Mouse (Mus musculus): ENCODE measurements around the gene Cdk14.
"Not testable (repeated sequence)": the region's sequence is repeated elsewhere in the genome, so short reads cannot be mapped to it uniquely, and the experiment has no call there.

Cdk14 gene

DNA sequence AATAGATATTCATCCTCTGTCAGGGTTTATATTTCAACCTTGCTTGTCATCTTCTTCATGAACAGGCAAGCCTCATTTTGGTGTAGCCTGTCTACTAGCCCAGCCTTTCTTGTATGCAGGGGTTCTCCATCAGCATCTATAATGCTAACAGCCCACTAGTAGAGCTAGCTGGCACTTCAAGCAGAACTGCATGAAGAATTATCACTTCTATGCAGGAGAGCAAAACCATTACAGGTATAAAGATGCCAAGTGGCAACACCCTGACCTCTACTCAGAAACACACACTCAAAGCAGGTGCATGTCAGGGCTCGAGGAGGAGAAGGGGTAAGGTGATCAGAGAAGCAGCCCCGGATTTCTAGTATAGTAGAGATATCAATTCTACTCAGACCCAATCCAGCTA is 155.4 kb downstream of the Cdk14 start:
- DNase-seq (ENCODE audit: low spot score), result no peak

DNA sequence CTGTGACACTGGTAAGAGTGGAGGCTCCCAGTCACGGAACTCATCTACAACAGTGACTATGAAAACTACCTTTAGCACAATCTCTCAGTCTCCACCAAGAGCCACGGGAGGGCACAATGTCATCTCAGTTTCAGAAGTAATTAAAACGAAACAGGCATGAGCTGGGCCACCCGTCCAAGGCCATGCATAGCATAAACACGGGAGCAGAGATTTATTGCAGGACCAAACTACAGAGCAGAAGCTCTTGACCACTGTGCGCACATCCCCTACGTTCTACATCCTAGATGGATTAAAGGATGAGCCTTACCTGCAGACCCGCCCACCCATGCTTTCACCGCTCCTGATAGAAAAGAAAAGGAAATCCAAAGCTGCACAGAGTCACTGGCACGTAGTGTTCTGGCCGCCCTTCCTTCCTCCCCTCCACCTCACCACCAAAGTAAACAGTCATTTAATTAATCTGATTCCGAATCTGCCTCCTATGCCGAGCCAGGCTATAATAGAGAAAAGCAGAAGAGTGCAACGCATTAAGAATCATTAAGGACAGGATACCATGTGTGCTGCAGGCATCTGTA is 158.3 kb downstream of the Cdk14 start:
- DNase-seq (ENCODE audit: low spot score), result no peak

DNA sequence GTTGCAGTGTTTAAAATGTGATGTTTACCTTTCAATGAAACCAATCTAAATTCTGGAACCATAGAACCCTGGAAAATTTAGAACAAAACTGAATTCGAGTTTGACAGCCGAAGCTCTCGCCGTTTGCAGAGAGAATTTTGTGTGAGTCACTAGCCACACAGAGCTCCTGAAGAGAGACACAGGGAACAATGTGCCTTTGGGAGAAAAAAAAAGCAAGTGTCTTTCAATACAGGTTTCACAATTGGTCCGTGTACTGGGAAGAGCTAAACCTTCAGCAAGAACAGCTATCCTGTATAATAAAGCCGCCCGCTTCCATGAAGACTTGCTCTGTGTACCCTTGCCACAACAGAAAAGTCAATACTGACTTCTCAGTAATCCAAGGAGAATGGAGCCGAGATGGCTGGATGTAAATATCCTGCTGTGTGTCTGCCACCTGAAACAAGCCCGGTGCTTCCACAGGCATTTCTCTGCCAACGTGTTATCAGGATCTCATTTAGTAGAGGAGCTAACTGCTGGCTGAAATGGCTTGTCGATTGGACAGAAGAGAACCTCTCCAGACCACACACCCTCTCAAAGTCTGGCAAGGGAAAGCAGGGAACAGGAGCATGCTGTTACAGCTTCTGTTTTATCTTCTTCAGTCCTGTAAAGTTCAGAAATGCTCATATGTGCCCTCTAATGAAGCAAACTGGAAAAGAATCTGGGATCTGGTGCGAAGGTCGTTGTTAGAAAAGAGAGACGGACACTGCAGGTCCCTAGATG is 159.0 kb downstream of the Cdk14 start:
- DNase-seq (ENCODE audit: low spot score), result peak; percentile 25

DNA sequence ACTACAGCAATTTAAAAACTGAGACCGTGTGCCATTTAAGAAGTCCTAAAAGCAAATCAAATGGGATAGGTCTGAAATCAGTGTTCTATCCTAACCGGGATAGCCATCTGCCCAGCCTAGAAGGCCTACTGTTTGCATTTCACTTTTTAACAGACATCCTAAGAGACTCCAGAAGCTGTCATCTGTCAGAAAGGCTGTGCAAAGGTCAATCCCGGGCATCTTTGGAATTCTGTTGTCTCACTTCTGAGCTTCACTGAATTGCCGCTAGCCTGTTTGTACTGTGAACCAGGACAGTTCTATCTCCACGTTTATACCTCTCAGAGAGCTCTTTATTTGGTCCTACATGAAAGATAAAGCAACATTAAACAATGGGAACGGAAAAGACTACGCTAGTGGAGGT is 159.8 kb downstream of the Cdk14 start:
- peak; percentile 71 for DNase-seq (ENCODE audit: low spot score)

DNA sequence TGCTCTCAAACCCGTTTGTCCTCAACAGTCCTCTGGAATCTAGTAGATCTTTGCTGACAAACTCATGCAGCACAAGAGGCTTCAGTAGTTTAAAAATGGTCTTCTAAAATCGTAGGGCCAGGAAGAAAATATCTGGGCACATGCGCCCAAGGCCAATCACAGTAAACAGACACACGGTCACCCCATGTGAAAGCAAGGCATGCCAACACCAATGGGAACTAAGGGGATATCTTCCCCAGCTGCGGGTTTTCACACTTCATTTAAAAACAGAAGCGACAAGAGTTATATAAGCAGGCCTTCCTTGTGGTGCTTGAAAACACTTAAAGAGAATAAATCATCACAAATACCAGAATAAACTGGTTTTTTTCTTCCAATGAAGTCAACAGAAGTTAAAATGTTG is 165.7 kb downstream of the Cdk14 start:
- no peak for DNase-seq (ENCODE audit: low spot score)

DNA sequence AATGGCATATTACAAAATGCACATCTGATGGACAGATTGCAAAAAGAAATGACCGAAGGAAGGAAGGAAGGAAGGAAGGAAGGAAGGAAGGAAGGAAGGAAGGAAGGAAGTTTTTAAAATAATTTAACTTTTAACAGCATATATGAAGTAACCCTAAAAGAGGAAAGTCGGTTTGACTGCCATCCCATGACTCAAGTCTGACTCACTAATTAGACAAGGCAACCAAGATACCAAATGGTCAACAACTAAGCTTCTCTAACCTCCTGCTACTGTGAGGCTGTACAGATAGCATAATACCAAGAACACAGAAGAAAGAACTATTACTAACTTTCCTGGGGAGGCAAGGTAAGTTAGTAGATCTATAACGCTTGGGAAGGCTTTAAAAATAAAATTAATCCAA is 166.9 kb downstream of the Cdk14 start:
- no peak for DNase-seq (ENCODE audit: low spot score)

DNA sequence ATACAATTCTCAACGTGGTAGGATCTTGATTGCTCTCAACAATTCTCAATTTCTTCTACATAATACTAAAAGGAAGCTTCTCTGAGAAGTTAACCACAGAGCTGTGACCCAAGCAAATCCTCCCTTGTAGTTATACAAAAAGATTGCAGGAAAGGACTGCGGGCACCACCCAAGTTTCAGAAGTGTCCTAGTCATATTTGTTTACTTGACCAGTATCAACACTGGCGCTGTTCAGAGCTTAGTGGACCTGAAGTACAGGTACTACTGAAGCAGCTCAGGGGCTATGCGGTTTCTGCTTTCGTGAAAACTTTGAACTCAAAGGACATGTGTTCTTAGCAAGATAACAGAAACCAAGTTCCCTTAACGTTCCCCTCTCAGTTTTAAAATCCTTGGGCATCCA is 172.4 kb downstream of the Cdk14 start:
- no peak for DNase-seq (ENCODE audit: low spot score)

DNA sequence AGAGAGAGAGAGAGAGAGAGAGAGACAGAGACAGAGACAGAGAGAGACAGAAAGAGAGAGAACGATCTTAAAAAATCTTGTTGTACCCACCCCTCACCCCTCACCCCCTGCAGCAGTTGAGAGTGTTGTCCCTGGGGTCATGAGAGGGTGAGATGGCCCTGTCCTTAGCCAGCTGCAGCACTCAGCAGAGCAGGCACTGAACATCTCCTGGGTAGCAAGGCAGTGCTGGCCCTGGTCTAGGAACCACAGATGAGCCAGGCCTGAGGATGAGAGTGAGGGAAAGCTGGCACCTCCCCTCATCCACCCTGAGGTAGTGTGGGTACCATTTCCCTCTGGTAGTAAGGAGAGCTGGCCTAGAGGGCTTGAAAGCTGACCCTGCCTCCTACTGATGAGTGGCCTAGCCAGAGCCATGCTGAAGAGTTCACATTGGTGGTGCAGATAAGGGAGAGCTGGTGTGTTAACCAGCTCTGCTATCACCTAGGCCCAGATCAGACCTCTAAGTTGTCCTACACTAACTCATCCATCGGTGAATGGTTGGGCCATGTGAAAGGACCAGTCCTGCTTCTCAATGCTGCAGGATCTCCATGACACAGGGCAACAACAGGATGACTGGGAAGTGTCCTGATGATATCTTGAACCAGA is 173.5 kb downstream of the Cdk14 start:
- DNase-seq (ENCODE audit: low spot score), result no peak

DNA sequence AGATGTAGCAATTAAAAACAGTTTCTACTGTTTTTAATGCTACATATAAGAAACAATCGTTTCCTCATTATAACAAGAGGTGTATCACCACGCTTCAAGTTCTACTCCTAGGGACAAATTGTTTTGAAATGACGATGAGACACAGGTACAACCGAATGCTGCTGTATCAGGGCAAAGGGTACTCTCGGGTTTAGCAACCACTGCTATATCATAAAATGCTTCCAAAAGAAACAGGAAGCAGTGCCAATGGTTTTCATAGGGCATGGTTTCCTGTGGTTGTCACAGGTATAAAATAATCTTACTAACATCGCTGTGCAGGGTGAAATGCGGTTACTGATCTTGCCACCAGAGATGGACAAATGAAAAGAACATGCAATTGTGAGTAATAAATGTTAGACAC is 174.9 kb downstream of the Cdk14 start:
- DNase-seq (ENCODE audit: low spot score), result no peak

DNA sequence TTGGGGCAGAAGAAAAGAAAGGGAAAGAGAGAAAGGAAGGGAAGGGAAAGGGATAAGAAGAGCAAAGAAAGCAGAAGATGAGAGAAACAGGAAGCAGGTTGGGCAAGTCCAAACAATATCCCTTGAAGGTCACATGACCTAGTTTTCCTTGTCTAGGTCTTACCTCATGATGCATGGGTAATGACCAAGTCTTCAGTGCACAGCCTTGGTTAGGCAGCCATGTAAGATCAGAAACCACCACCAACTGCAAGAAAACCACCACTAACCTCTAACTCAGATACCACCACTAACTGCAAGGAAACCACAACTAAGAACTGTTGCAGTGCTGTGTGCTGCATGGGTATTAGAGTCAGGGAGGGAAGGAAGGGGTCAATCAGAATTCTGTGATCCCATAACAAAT is 176.5 kb downstream of the Cdk14 start:
- no peak for DNase-seq (ENCODE audit: low spot score)

DNA sequence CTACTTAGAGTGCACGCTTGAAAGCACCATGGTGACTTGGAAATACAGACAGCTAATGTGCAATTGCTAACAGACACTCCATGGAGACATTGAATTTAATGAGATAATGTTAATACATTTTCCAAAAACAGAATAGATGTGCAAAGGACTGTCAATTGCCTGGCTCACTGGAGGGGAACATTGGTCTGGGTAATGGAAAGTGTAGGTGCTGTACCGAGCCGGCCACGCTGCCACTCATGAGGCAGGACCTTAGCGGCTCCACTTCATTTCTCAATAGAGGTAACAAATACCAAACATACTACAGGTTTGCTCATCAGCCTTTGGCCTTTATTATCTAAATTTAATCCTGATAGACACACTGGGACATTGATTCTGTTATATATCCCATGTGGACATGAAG is 177.4 kb downstream of the Cdk14 start:
- no peak for DNase-seq (ENCODE audit: low spot score)

DNA sequence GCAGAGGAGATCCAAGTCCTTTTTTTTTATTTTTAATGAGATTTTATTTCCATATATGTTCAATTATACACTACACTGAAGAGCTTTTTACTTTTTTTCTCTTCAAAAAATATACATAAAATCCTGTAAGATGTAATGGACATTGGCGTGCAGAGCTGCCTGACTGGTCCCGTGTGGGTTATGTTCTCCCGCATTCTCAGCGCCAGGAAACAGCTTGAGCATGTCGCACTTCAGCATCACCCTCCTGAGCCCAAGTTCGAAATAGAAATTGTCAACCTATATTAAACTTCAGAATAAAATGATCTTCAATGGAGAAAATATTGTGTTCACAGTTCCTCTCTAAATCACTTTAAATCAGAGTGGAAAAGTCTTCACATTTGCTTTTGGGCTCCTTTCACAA is 179.0 kb downstream of the Cdk14 start:
- DNase-seq (ENCODE audit: low spot score), result no peak

DNA sequence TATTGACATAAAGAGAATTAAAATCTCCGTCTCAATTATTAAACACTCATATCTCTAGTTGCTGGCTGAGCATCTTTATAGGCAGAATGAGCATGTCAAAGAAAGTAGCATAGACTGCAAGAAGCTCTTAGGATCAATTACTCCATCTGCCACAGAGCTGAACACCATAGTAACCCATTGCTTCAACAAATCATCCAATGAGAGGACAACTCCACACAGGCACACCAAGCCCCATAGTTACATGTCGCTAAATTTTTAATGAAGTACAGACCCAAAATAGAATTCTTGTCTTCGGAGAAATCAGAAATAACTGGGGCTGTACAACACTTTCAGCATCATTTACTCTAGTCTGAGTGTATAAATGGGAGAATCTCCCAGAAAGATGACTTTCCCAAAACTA is 180.0 kb downstream of the Cdk14 start:
- no peak for DNase-seq (ENCODE audit: low spot score)

DNA sequence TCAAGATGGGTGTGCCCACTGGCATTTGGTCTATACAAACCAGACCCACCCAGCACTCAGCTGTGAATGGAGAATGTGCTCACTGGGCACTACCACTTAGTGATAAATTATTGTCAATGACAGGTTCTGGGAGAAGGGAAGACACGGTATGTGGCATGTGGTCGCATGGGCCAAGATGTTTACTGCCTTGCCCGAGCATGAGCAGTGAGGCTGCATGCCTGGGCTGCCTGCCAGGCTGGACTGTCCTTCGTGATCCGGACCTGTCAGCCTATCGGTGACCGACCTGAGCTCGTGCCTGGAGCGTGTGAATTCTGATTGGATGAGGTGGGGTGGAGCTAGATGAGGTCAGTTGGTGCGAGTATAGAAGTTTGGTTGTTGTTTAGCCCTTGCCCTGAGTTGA is 185.2 kb downstream of the Cdk14 start:
- DNase-seq (ENCODE audit: low spot score), result not testable (repeated sequence)

DNA sequence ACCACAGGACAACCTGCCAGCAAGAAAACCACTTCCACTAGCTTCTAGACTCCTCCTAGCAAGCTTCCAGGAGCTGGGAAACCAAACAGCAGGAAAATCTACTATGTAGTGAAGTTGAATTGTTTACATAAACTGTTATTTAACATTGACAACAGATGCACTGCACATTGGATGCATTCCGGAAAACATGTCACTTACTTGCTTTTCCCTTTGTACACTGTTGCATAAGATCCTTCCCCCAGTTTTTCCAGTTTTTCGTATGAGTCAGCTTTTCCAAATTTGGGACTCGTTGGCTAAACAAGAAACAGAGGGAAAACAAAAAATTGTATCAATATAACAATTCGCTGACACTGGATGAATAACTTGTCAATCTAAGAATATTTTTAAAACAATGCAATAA is 193.1 kb downstream of the Cdk14 start:
- no peak for DNase-seq (ENCODE audit: low spot score)

DNA sequence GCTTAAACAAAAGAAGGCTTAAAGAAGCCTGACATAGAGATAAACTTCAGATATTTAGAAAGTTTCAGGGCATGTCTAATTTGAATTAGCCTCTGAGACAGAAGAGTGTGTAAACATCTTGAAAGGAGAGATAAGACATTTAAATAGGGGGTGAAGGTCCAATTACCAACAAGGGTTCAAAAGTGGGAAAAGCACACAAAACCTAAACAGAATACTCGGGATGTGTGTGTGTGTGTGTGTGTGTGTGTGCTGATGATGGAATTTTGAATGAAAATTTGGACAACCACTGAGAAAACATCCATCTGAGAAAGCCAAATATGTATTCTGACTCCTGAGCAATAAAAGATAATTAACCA is 208.4 kb downstream of the Cdk14 start:
- DNase-seq (ENCODE audit: low spot score), result no peak

DNA sequence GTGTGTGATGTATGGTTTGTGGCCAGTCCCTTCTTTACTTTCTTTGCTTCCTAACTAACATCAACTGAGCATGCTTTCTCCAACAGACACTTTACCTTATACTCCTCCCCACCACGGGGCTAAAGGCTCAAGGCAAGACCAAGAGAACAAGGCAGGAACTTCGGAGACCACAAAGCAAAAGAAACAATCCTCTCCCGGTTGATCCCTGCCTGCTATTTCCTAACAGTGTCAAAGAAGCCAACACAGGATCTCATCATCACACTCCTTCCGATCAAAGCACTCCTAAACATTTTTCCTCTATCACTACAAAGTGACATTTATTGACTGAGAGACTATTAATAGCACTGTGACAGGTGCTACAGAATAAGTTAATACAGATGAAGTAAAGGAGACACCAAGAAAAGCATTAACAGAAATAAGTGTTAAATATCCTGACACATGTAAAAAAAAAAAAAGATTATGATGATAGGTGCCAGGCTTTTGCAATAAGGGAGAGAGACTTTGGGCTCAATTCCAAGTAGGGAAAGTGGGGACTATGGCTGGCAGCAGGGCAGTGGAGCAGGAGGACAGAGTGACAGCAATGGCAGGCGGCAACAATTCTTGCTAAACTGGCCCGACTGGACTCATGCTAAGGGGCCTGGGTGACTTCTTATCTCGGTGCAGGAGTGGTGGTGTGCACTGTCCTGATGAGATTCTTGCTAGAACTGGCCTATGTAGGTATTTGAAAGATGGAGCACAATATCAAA is 208.9 kb downstream of the Cdk14 start:
- DNase-seq (ENCODE audit: low spot score), result no peak

DNA sequence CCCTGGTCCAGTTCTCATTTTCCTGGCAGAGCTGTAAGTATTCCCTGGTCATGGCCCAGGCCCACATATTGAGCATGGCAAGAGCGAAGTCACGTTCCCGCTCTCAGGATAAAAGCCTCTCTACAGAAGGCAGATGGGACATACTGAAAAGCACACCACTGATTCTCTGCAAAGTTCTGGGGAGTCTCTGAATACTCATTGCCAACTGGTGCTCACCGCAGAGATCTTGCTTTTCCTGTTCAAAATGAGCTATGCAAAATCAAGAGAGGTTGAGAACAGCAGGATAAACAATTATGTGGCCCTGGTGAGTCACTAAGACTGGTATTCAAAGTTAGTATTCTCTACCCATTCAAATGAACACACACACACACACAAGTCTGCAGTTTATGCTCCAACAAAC is 212.1 kb downstream of the Cdk14 start:
- DNase-seq (ENCODE audit: low spot score), result no peak

DNA sequence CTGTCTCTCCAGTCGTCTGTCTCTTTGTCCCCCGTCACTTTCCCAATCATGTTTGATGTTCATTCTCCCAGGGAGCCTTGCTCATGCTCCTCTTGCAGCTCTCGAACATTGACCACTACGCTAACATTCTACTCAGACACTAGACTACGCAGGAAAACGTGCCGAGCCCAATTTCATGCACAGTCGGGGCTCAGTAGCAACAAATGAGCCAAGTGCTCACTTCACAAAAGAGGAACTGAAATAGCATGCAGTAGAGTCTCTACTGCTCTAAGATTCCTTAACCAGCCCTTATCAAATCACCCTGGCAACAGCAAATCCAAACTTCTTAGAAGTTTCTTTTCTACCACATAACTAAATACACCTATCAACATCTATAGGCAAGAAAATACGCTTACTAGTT is 214.1 kb downstream of the Cdk14 start:
- DNase-seq (ENCODE audit: low spot score), result no peak

DNA sequence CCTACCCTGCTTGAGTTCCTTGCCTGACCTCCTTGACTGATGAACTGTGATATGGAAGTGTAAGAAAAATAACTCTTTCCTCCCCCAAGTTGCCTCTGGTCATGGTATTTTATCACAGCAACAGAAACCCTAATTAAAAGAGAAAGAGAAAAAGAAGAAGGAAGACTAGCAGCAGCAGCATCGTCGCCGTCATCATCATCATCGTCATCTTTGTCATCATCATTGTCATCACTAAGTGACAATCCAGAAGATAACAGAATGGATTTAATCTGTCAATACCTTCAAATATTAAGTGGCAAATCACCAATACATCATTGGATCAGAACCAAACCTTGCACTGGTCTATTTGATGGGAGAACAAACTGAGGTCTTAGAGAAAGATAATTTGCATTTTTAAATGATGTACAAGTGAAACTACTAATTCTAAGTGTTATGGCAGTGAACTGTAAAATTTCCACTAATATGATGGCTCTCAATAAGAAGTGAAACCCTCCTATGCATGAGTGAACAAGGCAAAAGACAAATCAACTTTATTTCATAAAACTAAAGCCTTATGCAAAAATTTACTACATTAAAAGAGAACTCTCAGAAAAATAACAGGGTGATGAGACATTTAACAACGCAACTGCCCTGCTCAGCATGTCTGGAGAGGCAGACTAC is 225.4 kb downstream of the Cdk14 start:
- no peak for DNase-seq (ENCODE audit: low spot score)

DNA sequence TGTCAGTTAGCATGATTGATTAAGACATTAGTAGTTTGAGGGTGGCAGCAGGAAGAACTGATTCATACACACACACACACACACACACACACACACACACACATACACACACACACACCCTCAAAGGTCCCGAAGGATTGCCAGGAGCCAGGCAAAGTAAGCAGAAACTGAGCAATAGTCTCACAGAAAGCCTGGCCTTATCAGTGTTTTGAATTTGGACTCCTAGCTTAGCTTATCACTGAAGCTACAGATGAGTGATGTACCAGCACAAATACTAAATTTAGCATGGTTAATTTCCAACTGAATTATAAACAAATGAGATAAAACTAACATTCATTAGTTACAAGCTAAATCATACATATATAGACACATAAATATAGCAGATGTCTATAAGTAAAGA is 230.5 kb downstream of the Cdk14 start:
- peak; percentile 15 for DNase-seq (ENCODE audit: low spot score)

DNA sequence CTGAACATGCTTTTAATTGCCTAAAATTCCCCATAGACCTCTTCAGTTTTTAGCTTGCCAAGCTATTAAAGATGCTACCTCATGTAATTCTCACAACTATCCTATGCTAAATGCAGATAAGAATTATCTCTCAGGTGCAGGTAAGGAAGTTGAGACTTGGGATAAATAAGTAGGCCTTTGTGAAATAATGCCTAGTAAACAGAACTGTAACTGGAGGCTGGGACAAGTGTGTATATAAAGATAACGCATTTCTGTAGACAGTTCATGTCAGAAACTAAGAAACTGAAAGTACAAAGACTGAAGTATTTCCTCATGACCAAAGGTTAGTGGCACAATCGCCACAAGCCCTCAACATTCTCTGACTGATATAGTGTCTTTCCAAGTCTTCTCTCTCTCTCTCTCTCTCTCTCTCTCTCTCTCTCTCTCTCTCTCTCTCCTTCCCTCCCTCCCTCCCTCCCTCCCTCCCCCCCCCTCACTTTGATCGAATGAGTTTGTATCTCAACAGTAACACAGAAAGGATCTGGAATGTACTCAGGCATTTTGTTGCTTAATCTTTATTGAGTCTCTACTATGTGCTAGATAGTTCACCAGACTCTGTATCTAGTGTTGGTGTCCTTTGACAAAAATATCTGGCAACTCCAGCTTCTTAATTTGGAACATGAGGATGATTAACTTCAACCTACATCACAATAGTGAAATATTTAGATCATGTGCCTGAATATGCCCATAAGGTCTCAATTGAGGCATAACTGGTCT is 233.9 kb downstream of the Cdk14 start:
- no peak for DNase-seq (ENCODE audit: low spot score)
